Mouse (Mus musculus) liver, embryonic 14.5 days (tissue): Measurements from ENCODE around the gene Vwa5b1. TPM values are rescaled to one million over a fixed set of nuclear protein-coding genes. Genes with fewer than 3 reads are reported as not detected.

Experiments
- ATAC-seq: fragments of 200-750 bp; cut with Nextera tagmentation; 2 replicates; pipeline ENCODE4 v1.8.0; 2017; ENCODE audit warnings: moderate number of reproducible peaks, mild to moderate bottlenecking, moderate library complexity; ENCODE audit not compliant: insufficient read depth
- DNase-seq, 3 experiments: peaks; one replicate each; pipeline ENCODE4 v3.0.0-alpha.2; 2012 to 2013; ENCODE audit warnings: low read depth in 3 of 3, low spot score in 3 of 3
- H3K27ac ChIP-seq: fragments of 300-500 bp; sonication (generic); 2 replicates; pipeline ENCODE4 v1.5.1; 2014; ENCODE audit warnings: moderate library complexity, mild to moderate bottlenecking, control low read depth, inconsistent platforms
- H3K27me3 ChIP-seq: fragments of 300-500 bp; sonication (generic); 2 replicates; pipeline ENCODE4 v1.6.1; 2014; ENCODE audit warnings: mild to moderate bottlenecking, low read length, moderate library complexity; ENCODE audit not compliant: control insufficient read depth, insufficient read depth
- H3K36me3 ChIP-seq: fragments of 300-500 bp; sonication (generic); replicated peaks from 2 replicates; pipeline ENCODE4 v1.6.1; 2014; ENCODE audit warnings: low read depth; ENCODE audit not compliant: control insufficient read depth, insufficient read depth
- H3K4me1 ChIP-seq, 2 experiments: fragments of 200-500 bp in 1 of 2; fragments of 300-500 bp in 1 of 2; sonication (generic) in 1 of 2; replicated peaks; 2 replicates each; pipeline ENCODE4 v1.6.1; 2012 to 2014; ENCODE audit warnings: antibody characterized with exemption in 1 of 2, inconsistent platforms in 1 of 2, low read length in 1 of 2; ENCODE audit not compliant: control insufficient read depth in 2 of 2, insufficient read depth in 2 of 2
- H3K4me2 ChIP-seq: fragments of 300-500 bp; sonication (generic); 2 replicates; pipeline ENCODE4 v1.6.1; 2014; ENCODE audit warnings: low read depth, mild to moderate bottlenecking, control low read depth, moderate library complexity
- H3K4me3 ChIP-seq, 2 experiments: fragments of 200-500 bp in 1 of 2; fragments of 300-500 bp in 1 of 2; sonication (generic) in 1 of 2; 2 replicates each; pipeline ENCODE4 v1.5.1; 2012 to 2014; ENCODE audit warnings: low read depth in 2 of 2, low read length in 2 of 2, mild to moderate bottlenecking in 2 of 2, control low read depth in 1 of 2, inconsistent platforms in 1 of 2, moderate library complexity in 1 of 2; ENCODE audit not compliant: insufficient read depth in 1 of 2
- H3K9ac ChIP-seq: fragments of 300-500 bp; sonication (generic); replicated peaks from 2 replicates; pipeline ENCODE4 v1.6.1; 2014; ENCODE audit warnings: mild to moderate bottlenecking, control low read depth, moderate library complexity
- H3K9me3 ChIP-seq: fragments of 300-500 bp; sonication (generic); 2 replicates; pipeline ENCODE4 v1.6.1; 2016; ENCODE audit warnings: low read length, mixed read lengths; ENCODE audit not compliant: control insufficient read depth
- CTCF ChIP-seq: IDR thresholded peaks from 2 replicates; pipeline ENCODE4 v1.5.1; 2016; ENCODE audit warnings: antibody characterized with exemption, low read depth, control low read depth
- EP300 ChIP-seq: IDR thresholded peaks from 2 replicates; pipeline ENCODE4 v1.6.1; 2016; ENCODE audit warnings: antibody characterized with exemption, low read depth
- WGBS: fragments of 180-500 bp; shearing (Covaris S2); extraction: QIAGEN DNeasy Blood & Tissue Kit; methylation state at CpG from one replicate; pipeline ENCODE4 v1.1.7; 2014; ENCODE audit not compliant: insufficient replicate concordance; 5-methylcytosine and 5-hydroxymethylcytosine counted together
- polyA plus RNA-seq, 2 experiments: library from polyadenylated mRNA; depleted of rRNA in 1 of 2; stranded (reverse) in 1 of 2; unstranded in 1 of 2; fragments of >200 nt; fragmentation: Nextera tagmentation in 1 of 2; extraction: Ambion mirVana in 1 of 2; gene quantifications; 2 replicates each; pipeline versions ENCODE4 v1.2.1 to v1.2.3; 2012 to 2014

Gene Vwa5b1
- polyA plus RNA-seq, 2 experiments = not detected

- WGBS = 38% methylated on average over 8 of the region's 8 CpGs
- Histone ChIP-seq H3K4me1 (no peaks in the 10 kb centered on the region), H3K4me3 (no peak overlapping the region), H3K9me3 (no peaks in the 10 kb centered on the region), H3K9ac (no peak overlapping the region), H3K4me2 (no peak overlapping the region), H3K36me3 (no peaks in the 10 kb centered on the region), H3K27me3 (peaks cover 3% of the 10 kb centered on the region), H3K27ac (no peak overlapping the region)
- no peak for TF ChIP-seq CTCF
- TF ChIP-seq EP300 = no peak
- ATAC-seq = no peak
- DNase-seq = no peak
Observed at GRCm38 (mm10) chr4:138553516-138553933, 82.2 kb downstream of the Vwa5b1 start.

DNA sequence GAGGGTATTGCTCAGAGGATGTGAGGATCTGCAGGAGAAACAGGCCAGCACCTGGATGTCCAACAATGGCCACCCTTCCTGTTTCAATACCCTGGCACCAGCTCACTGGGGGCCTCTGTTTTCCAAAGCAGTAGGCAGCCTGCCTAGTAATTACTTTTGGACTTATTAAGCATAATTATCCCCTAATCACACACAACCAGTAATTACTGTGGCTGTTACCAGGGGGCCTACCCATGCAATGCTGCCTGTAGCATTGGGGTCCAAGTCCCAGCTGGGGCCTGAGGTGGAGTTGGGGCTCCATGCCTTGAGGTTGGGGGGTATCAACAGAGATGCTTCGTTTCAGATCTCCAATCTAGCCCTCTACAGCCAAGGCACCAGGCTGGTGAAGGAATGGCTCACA is 82.6 kb downstream of the Vwa5b1 start:
- Histone ChIP-seq H3K9me3 (no peaks in the 10 kb centered on the region), H3K4me3 (no peak overlapping the region), H3K36me3 (no peaks in the 10 kb centered on the region), H3K4me2 (no peak overlapping the region), H3K4me1 (no peaks in the 10 kb centered on the region), H3K9ac (no peak overlapping the region), H3K27me3 (peaks cover 3% of the 10 kb centered on the region), H3K27ac (no peak overlapping the region)
- WGBS = 42% methylated on average over 1 of the region's 1 CpGs
- ATAC-seq (no peak), DNase-seq (no peak)
- TF ChIP-seq CTCF (no peak), EP300 (no peak)

- Histone ChIP-seq H3K4me1 (no peaks in the 10 kb centered on the region), H3K9me3 (no peaks in the 10 kb centered on the region), H3K9ac (no peak overlapping the region), H3K4me2 (no peak overlapping the region), H3K36me3 (no peaks in the 10 kb centered on the region), H3K27me3 (peaks cover 3% of the 10 kb centered on the region), H3K27ac (no peak overlapping the region), H3K4me3 (no peak overlapping the region)
- 76% methylated on average over 5 of the region's 5 CpGs for WGBS
- TF ChIP-seq EP300 = no peak
- no peak for TF ChIP-seq CTCF
- DNase-seq (no peak), ATAC-seq (no peak)
Observed at GRCm38 (mm10) chr4:138551601-138552000, 84.1 kb downstream of the Vwa5b1 start.

DNA sequence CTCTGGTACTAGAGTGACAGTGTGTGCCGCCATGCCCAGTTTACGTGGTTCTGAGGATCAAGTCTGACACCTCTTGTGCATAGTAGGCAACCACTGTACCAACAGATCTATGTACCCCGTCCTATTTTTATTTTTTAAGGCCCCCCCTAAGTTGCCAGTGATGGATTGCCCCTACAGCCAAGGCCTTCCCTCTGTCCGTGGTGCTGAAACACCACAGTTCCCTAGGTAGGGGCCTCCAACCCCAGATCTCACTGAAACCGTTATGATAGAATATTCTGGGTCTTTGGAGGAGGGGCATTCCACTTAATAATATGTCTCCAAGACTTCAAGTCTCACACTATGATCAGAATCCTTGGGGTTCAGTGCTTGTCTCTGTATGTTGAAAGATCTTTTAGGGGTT is 85.1 kb downstream of the Vwa5b1 start:
- TF ChIP-seq EP300 (no peak), CTCF (no peak)
- H3K36me3 ChIP-seq = no peaks in the 10 kb centered on the region
- no peak for DNase-seq
- H3K4me2 ChIP-seq = no peak overlapping the region
- no peak overlapping the region for H3K4me3 ChIP-seq
- no peak for ATAC-seq
- H3K4me1 ChIP-seq = no peaks in the 10 kb centered on the region
- H3K27me3 ChIP-seq = peaks cover 3% of the 10 kb centered on the region
- 43% methylated on average over 5 of the region's 5 CpGs for WGBS
- H3K9me3 ChIP-seq = no peaks in the 10 kb centered on the region
- no peak overlapping the region for H3K27ac ChIP-seq
- H3K9ac ChIP-seq = no peak overlapping the region

DNA sequence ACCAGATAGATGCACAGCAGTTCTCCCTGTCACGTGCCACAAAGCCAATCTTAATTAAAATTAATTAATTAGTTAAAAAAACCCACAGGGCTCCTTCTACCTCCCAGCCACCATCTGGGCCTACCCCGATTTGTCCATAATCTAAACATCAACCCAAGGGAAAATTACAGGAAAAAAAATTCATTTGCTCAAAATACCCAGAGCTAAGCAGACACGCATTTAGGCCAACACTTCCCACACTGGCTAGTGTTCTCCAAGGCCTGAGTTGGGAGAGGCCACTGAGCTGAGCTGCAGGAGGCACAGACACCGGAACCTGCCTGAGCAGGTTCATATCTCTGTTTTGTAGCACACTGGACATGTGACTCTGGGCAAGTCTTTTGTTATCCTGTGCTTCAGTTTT is 86.7 kb downstream of the Vwa5b1 start:
- H3K9ac ChIP-seq = no peak overlapping the region
- H3K4me3 ChIP-seq = no peak overlapping the region
- H3K4me1 ChIP-seq = no peaks in the 10 kb centered on the region
- no peak overlapping the region for H3K4me2 ChIP-seq
- no peaks in the 10 kb centered on the region for H3K27me3 ChIP-seq
- TF ChIP-seq EP300 (no peak), CTCF (no peak)
- H3K36me3 ChIP-seq = no peaks in the 10 kb centered on the region
- ATAC-seq = no peak
- WGBS = 55% methylated on average over 4 of the region's 4 CpGs
- no peak overlapping the region for H3K27ac ChIP-seq
- H3K9me3 ChIP-seq = no peaks in the 10 kb centered on the region
- DNase-seq = no peak
